Mouse (Mus musculus): ENCODE data around the gene Lsm4. TPM values are rescaled to one million over a fixed set of nuclear protein-coding genes. Genes with fewer than 3 reads are reported as not detected.

Lsm4 gene
- total and polyA plus RNA-seq, 2 experiments from 2014 or later = 157 to 312 TPM

- under 1% methylated on average over 19 of the region's 19 CpGs for WGBS
- no peaks in the 10 kb centered on the region for H3K9me3 ChIP-seq (ENCODE audit: low read length)
- no peaks in the 10 kb centered on the region for H3K4me1 ChIP-seq (ENCODE audit: insufficient read depth, low read length)
- H3K9ac ChIP-seq (replicated peaks; ENCODE audit: low read length, poor library complexity, severe bottlenecking) = no peak within 1 kb of the TSS
- H3K27me3 ChIP-seq (ENCODE audit: insufficient read depth, low read length) = no peaks in the 10 kb centered on the region
- H3K4me2 ChIP-seq (ENCODE audit: low read depth, low read length, poor library complexity, severe bottlenecking) = no peak within 1 kb of the TSS
- DNase-seq (ENCODE audit: low spot score) (peak; percentile 41), ATAC-seq (ENCODE audit: low FRiP score) (peak; percentile 22; the same call in 1 of the 2 replicates)
- no peaks in the 10 kb centered on the region for H3K36me3 ChIP-seq (ENCODE audit: insufficient read depth, low read length)
- H3K4me3 ChIP-seq (ENCODE audit: low read depth, low read length) = no peak within 1 kb of the TSS
- peak; percentile 81 for TF ChIP-seq CTCF (IDR thresholded peaks at IDR 0.05)
- no peak within 1 kb of the TSS for H3K27ac ChIP-seq (ENCODE audit: low read depth, low read length)
These were observed 45.2 kb downstream of the Lsm4 start, which contains the start of gene Gm3336 for GRCm38 (mm10) chr8:70718297-70718696. Gene Gm3336 (plus strand): TSS chr8:70718543.

GRCm38 (mm10) chr8:70719796-70720270, 46.8 kb downstream of the Lsm4 start:
- ATAC-seq (ENCODE audit: low FRiP score) (no peak), DNase-seq (ENCODE audit: low spot score) (no peak)
- Histone ChIP-seq H3K9ac (replicated peaks; ENCODE audit: low read length, poor library complexity, severe bottlenecking) (no peak overlapping the region), H3K4me3 (ENCODE audit: low read depth, low read length) (no peak overlapping the region), H3K9me3 (ENCODE audit: low read length) (no peaks in the 10 kb centered on the region), H3K4me2 (ENCODE audit: low read depth, low read length, poor library complexity, severe bottlenecking) (no peak overlapping the region), H3K27ac (ENCODE audit: low read depth, low read length) (no peak overlapping the region), H3K27me3 (ENCODE audit: insufficient read depth, low read length) (no peaks in the 10 kb centered on the region), H3K4me1 (ENCODE audit: insufficient read depth, low read length) (no peaks in the 10 kb centered on the region), H3K36me3 (ENCODE audit: insufficient read depth, low read length) (no peaks in the 10 kb centered on the region)
- TF ChIP-seq CTCF (IDR thresholded peaks at IDR 0.05) = no peak
- WGBS = 71% methylated on average over 9 of the region's 9 CpGs

DNA sequence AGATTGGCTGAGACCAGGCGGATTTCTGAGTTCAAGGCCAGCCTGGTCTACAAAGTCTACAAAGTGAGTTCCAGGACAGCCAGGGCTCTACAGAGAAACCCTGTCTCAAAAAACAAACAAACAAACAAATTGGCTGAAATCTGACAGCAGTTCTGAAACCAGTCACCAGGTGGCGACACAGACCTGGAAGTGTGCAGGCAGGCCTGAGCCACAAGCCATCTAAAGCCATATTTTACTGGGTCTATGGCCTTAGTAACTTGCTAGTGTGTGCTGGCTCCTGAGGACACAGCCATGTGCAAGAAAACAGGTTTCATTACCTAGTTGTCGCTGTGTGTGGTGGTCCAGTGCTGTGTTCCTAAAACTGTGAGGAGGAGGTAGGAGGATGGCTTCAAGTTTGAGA, 47.7 kb downstream of the Lsm4 start:
- no peaks in the 10 kb centered on the region for H3K4me1 ChIP-seq (ENCODE audit: insufficient read depth, low read length)
- ATAC-seq (ENCODE audit: low FRiP score) (0 out of 2 replicates have a peak, but pooled peaks have one; percentile 39), DNase-seq (ENCODE audit: low spot score) (peak; percentile 84)
- H3K4me2 ChIP-seq (ENCODE audit: low read depth, low read length, poor library complexity, severe bottlenecking) = no peak overlapping the region
- no peaks in the 10 kb centered on the region for H3K36me3 ChIP-seq (ENCODE audit: insufficient read depth, low read length)
- H3K9ac ChIP-seq (replicated peaks; ENCODE audit: low read length, poor library complexity, severe bottlenecking) = no peak overlapping the region
- no peak overlapping the region for H3K27ac ChIP-seq (ENCODE audit: low read depth, low read length)
- no peaks in the 10 kb centered on the region for H3K27me3 ChIP-seq (ENCODE audit: insufficient read depth, low read length)
- no peak overlapping the region for H3K4me3 ChIP-seq (ENCODE audit: low read depth, low read length)
- peak; percentile 96 for TF ChIP-seq CTCF (IDR thresholded peaks at IDR 0.05)
- no peaks in the 10 kb centered on the region for H3K9me3 ChIP-seq (ENCODE audit: low read length)
- 4% methylated on average over 3 of the region's 3 CpGs for WGBS

- Histone ChIP-seq H3K4me1 (ENCODE audit: insufficient read depth, low read length) (no peaks in the 10 kb centered on the region), H3K4me2 (ENCODE audit: low read depth, low read length, poor library complexity, severe bottlenecking) (no peak overlapping the region), H3K27ac (ENCODE audit: low read depth, low read length) (no peak overlapping the region), H3K36me3 (ENCODE audit: insufficient read depth, low read length) (no peaks in the 10 kb centered on the region), H3K9ac (replicated peaks; ENCODE audit: low read length, poor library complexity, severe bottlenecking) (no peak overlapping the region), H3K27me3 (ENCODE audit: insufficient read depth, low read length) (no peaks in the 10 kb centered on the region), H3K9me3 (ENCODE audit: low read length) (no peaks in the 10 kb centered on the region), H3K4me3 (ENCODE audit: low read depth, low read length) (no peak overlapping the region)
- 79% methylated on average over 8 of the region's 8 CpGs for WGBS
- DNase-seq (ENCODE audit: low spot score) (no peak), ATAC-seq (ENCODE audit: low FRiP score) (no peak)
- no peak for TF ChIP-seq CTCF (IDR thresholded peaks at IDR 0.05)
These were observed 48.6 kb downstream of the Lsm4 start for GRCm38 (mm10) chr8:70721601-70722000.

- Histone ChIP-seq H3K4me1 (ENCODE audit: insufficient read depth, low read length) (no peaks in the 10 kb centered on the region), H3K36me3 (ENCODE audit: insufficient read depth, low read length) (no peaks in the 10 kb centered on the region), H3K9me3 (ENCODE audit: low read length) (no peaks in the 10 kb centered on the region), H3K4me3 (ENCODE audit: low read depth, low read length) (no peak within 1 kb of the TSS), H3K9ac (replicated peaks; ENCODE audit: low read length, poor library complexity, severe bottlenecking) (no peak within 1 kb of the TSS), H3K4me2 (ENCODE audit: low read depth, low read length, poor library complexity, severe bottlenecking) (no peak within 1 kb of the TSS), H3K27ac (ENCODE audit: low read depth, low read length) (no peak within 1 kb of the TSS), H3K27me3 (ENCODE audit: insufficient read depth, low read length) (no peaks in the 10 kb centered on the region)
- TF ChIP-seq CTCF (IDR thresholded peaks at IDR 0.05) = no peak
- no peak for ATAC-seq (ENCODE audit: low FRiP score)
- WGBS = 62% methylated on average over 7 of the region's 7 CpGs
- DNase-seq (ENCODE audit: low spot score) = no peak
These were observed 50.6 kb downstream of the Lsm4 start, which contains the start of gene Pde4c for GRCm38 (mm10) chr8:70723486-70724210. Gene Pde4c (plus strand): TSS chr8:70723720.

- ATAC-seq (ENCODE audit: low FRiP score) = no peak
These were observed 51.2 kb downstream of the Lsm4 start for GRCm38 (mm10) chr8:70724216-70724615.

More at GRCm38 (mm10) chr8:70724216-70724615, 51.2 kb downstream of the Lsm4 start:
- Histone ChIP-seq H3K4me1 (ENCODE audit: insufficient read depth, low read length) (no peaks in the 10 kb centered on the region), H3K4me3 (ENCODE audit: low read depth, low read length) (no peak overlapping the region), H3K36me3 (ENCODE audit: insufficient read depth, low read length) (no peaks in the 10 kb centered on the region), H3K27me3 (ENCODE audit: insufficient read depth, low read length) (0 out of 2 replicates have a peak, but pooled peaks cover 1% of the 10 kb centered on the region), H3K9me3 (ENCODE audit: low read length) (no peaks in the 10 kb centered on the region), H3K4me2 (ENCODE audit: low read depth, low read length, poor library complexity, severe bottlenecking) (no peak overlapping the region), H3K27ac (ENCODE audit: low read depth, low read length) (no peak overlapping the region), H3K9ac (replicated peaks; ENCODE audit: low read length, poor library complexity, severe bottlenecking) (no peak overlapping the region)
- no peak for DNase-seq (ENCODE audit: low spot score)
- WGBS = 83% methylated on average over 12 of the region's 12 CpGs
- TF ChIP-seq CTCF (IDR thresholded peaks at IDR 0.05) = no peak

All from midbrain, postnatal 0 days (tissue).